Mouse (Mus musculus) liver, embryonic 14.5 days (tissue): ENCODE data around the gene Dner. TPM values are rescaled to one million over a fixed set of nuclear protein-coding genes. Genes with fewer than 3 reads are reported as not detected.

Experiments
- ATAC-seq: fragments of 200-750 bp; cut with Nextera tagmentation; 2 replicates; pipeline ENCODE4 v1.8.0; 2017; ENCODE audit warnings: moderate number of reproducible peaks, mild to moderate bottlenecking, moderate library complexity; ENCODE audit not compliant: insufficient read depth
- DNase-seq, 3 experiments: peaks; one replicate each; pipeline ENCODE4 v3.0.0-alpha.2; 2012 to 2013; ENCODE audit warnings: low read depth in 3 of 3, low spot score in 3 of 3
- H3K27ac ChIP-seq: fragments of 300-500 bp; sonication (generic); 2 replicates; pipeline ENCODE4 v1.5.1; 2014; ENCODE audit warnings: moderate library complexity, mild to moderate bottlenecking, control low read depth, inconsistent platforms
- H3K27me3 ChIP-seq: fragments of 300-500 bp; sonication (generic); 2 replicates; pipeline ENCODE4 v1.6.1; 2014; ENCODE audit warnings: mild to moderate bottlenecking, low read length, moderate library complexity; ENCODE audit not compliant: control insufficient read depth, insufficient read depth
- H3K36me3 ChIP-seq: fragments of 300-500 bp; sonication (generic); replicated peaks from 2 replicates; pipeline ENCODE4 v1.6.1; 2014; ENCODE audit warnings: low read depth; ENCODE audit not compliant: control insufficient read depth, insufficient read depth
- H3K4me1 ChIP-seq, 2 experiments: fragments of 200-500 bp in 1 of 2; fragments of 300-500 bp in 1 of 2; sonication (generic) in 1 of 2; replicated peaks; 2 replicates each; pipeline ENCODE4 v1.6.1; 2012 to 2014; ENCODE audit warnings: antibody characterized with exemption in 1 of 2, inconsistent platforms in 1 of 2, low read length in 1 of 2; ENCODE audit not compliant: control insufficient read depth in 2 of 2, insufficient read depth in 2 of 2
- H3K4me2 ChIP-seq: fragments of 300-500 bp; sonication (generic); 2 replicates; pipeline ENCODE4 v1.6.1; 2014; ENCODE audit warnings: low read depth, mild to moderate bottlenecking, control low read depth, moderate library complexity
- H3K4me3 ChIP-seq, 2 experiments: fragments of 200-500 bp in 1 of 2; fragments of 300-500 bp in 1 of 2; sonication (generic) in 1 of 2; 2 replicates each; pipeline ENCODE4 v1.5.1; 2012 to 2014; ENCODE audit warnings: low read depth in 2 of 2, low read length in 2 of 2, mild to moderate bottlenecking in 2 of 2, control low read depth in 1 of 2, inconsistent platforms in 1 of 2, moderate library complexity in 1 of 2; ENCODE audit not compliant: insufficient read depth in 1 of 2
- H3K9ac ChIP-seq: fragments of 300-500 bp; sonication (generic); replicated peaks from 2 replicates; pipeline ENCODE4 v1.6.1; 2014; ENCODE audit warnings: mild to moderate bottlenecking, control low read depth, moderate library complexity
- H3K9me3 ChIP-seq: fragments of 300-500 bp; sonication (generic); 2 replicates; pipeline ENCODE4 v1.6.1; 2016; ENCODE audit warnings: low read length, mixed read lengths; ENCODE audit not compliant: control insufficient read depth
- CTCF ChIP-seq: IDR thresholded peaks from 2 replicates; pipeline ENCODE4 v1.5.1; 2016; ENCODE audit warnings: antibody characterized with exemption, low read depth, control low read depth
- EP300 ChIP-seq: IDR thresholded peaks from 2 replicates; pipeline ENCODE4 v1.6.1; 2016; ENCODE audit warnings: antibody characterized with exemption, low read depth
- WGBS: fragments of 180-500 bp; shearing (Covaris S2); extraction: QIAGEN DNeasy Blood & Tissue Kit; methylation state at CpG from one replicate; pipeline ENCODE4 v1.1.7; 2014; ENCODE audit not compliant: insufficient replicate concordance; 5-methylcytosine and 5-hydroxymethylcytosine counted together
- polyA plus RNA-seq, 2 experiments: library from polyadenylated mRNA; depleted of rRNA in 1 of 2; stranded (reverse) in 1 of 2; unstranded in 1 of 2; fragments of >200 nt; fragmentation: Nextera tagmentation in 1 of 2; extraction: Ambion mirVana in 1 of 2; gene quantifications; 2 replicates each; pipeline versions ENCODE4 v1.2.1 to v1.2.3; 2012 to 2014

Dner gene
- polyA plus RNA-seq, 2 experiments: 0.02 TPM; not detected in 1

DNA sequence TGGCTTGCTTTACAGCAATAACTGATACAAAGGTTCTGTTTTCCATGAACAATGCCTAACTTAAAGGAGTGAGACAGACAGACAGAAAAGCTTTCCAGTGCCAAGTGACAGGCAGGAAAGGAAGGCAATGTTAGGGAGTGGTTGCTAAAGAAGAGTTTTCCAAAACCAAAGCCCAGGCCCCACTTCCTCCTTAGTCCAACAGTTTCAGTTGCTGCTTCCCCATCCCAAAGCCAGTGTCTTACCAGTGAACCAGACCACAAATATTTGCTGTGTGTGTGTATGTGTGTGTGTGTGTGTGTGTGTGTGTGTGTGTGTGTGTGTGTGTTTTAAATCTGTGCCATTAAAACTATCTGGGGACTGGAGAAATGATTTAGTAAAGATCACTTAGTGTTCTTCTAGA lies 258.5 kb downstream of the Dner start:
- Histone ChIP-seq H3K4me1 (no peaks in the 10 kb centered on the region), H3K9ac (no peak overlapping the region), H3K9me3 (no peaks in the 10 kb centered on the region), H3K4me2 (no peak overlapping the region), H3K4me3 (no peak overlapping the region), H3K36me3 (no peaks in the 10 kb centered on the region), H3K27me3 (no peaks in the 10 kb centered on the region), H3K27ac (no peak overlapping the region)
- TF ChIP-seq EP300 (no peak), CTCF (no peak)
- ATAC-seq (no peak), DNase-seq (no peak)

DNA sequence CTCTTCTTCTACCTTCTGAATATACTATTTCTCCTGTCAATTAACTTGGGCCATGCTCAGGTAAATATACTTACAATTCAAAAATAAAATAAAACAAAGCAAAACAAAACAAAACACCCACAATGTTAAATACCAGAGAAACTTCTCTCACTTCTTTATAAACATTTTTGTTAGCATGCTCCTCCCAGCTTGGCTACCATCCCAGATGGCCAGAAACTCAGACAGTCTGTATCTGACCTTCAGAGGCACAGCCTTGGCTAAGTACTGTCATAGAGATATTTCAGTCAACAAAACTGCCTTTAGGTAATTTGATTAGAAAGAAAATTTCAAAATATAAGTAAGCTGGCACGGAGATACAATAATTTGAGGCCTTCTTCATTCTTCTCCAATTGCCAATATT lies 259.7 kb downstream of the Dner start:
- H3K36me3 ChIP-seq: no peaks in the 10 kb centered on the region
- TF ChIP-seq EP300 (no peak), CTCF (no peak)
- ATAC-seq (no peak), DNase-seq (no peak)
- H3K4me1 ChIP-seq: no peaks in the 10 kb centered on the region
- no peaks in the 10 kb centered on the region for H3K27me3 ChIP-seq
- 30% methylated on average over 1 of the region's 1 CpGs for WGBS
- H3K9ac ChIP-seq: no peak overlapping the region
- no peak overlapping the region for H3K27ac ChIP-seq
- H3K4me3 ChIP-seq: no peak overlapping the region
- no peak overlapping the region for H3K4me2 ChIP-seq
- H3K9me3 ChIP-seq: no peaks in the 10 kb centered on the region

DNA sequence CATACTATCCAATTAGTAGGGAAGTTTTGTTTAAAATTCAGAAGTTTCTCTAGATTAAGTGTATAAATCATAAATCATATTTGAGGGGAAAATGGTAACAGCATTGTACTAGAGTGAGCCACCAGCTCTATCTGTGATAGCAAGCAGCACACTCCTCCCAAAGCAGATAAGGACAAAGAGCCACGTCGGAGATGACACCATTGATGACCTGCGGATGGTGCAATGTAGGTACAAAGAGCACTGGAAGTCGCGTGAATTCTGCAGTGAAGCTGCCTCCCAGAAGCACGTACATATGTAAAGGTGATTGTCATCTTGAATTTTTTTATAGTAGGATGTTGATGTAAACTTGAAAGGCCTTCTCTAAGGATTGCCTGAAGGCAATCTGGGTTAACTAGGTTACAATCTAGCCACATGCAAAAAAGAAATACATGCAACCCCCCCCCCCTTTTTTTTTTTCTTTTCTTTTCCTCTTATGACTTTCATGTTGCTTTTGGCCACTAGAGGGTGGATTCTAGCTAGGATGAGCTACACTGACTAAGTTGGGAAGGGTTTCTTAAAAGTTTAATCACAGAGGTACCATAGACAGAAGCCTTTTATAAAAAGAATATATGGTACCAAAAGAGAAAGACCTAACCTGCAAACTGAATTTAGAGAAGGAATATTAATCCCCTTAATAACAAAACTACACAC lies 262.6 kb downstream of the Dner start:
- Histone ChIP-seq H3K9ac (no peak overlapping the region), H3K4me2 (no peak overlapping the region), H3K4me1 (no peaks in the 10 kb centered on the region), H3K9me3 (no peaks in the 10 kb centered on the region), H3K27me3 (no peaks in the 10 kb centered on the region), H3K27ac (no peak overlapping the region), H3K36me3 (no peaks in the 10 kb centered on the region), H3K4me3 (no peak overlapping the region)
- TF ChIP-seq CTCF: no peak
- TF ChIP-seq EP300: no peak
- 59% methylated on average over 6 of the region's 6 CpGs for WGBS
- no peak for DNase-seq
- ATAC-seq: no peak

DNA sequence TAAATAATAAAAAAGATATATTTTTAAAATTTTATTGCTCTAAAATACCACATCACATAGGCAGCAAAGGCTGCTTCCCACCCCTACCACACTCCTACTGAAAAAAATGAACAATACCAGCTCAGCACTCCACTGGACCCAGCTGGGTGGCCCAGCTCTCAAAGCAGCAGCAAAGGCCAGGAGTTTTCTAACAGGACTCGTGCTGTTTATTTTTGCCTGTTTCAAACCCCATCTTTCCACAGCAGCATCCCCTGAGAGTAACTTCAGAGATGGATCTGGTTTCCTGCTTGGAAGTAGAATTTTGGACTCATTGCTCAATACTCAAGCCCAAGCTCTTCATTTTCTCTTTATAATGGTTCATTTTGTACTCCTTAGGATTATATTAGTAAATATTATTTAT lies 263.7 kb downstream of the Dner start:
- no peaks in the 10 kb centered on the region for H3K4me1 ChIP-seq
- no peaks in the 10 kb centered on the region for H3K27me3 ChIP-seq
- H3K36me3 ChIP-seq: no peaks in the 10 kb centered on the region
- TF ChIP-seq CTCF (no peak), EP300 (no peak)
- no peak overlapping the region for H3K27ac ChIP-seq
- no peak overlapping the region for H3K9ac ChIP-seq
- DNase-seq: no peak
- H3K4me2 ChIP-seq: no peak overlapping the region
- 45% methylated on average over 1 of the region's 1 CpGs for WGBS
- H3K4me3 ChIP-seq: no peak overlapping the region
- ATAC-seq: no peak
- no peaks in the 10 kb centered on the region for H3K9me3 ChIP-seq

DNA sequence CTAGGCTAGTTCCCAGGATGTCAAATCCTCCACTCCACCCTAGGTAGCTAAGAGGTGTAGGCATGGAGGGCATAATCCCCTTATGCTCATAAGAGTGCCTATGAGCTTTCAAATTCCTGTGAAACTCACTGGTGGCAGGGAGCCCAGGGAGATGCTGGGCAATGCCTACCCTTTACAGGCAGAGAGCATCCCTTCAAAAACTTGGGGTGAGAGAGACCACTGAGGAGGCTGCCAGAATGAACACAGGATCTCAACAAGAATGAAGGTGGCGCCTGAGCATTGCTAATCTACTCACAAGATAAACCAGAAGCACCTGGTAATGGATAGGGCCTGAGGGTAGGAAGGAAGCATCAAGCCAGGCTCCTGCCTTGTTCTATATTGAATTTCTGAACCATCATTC lies 267.7 kb downstream of the Dner start:
- Histone ChIP-seq H3K4me2 (no peak overlapping the region), H3K9me3 (no peaks in the 10 kb centered on the region), H3K9ac (no peak overlapping the region), H3K27me3 (no peaks in the 10 kb centered on the region), H3K27ac (no peak overlapping the region), H3K4me3 (no peak overlapping the region), H3K4me1 (no peaks in the 10 kb centered on the region), H3K36me3 (no peaks in the 10 kb centered on the region)
- TF ChIP-seq EP300 (no peak), CTCF (no peak)
- DNase-seq (no peak), ATAC-seq (no peak)
- WGBS: 37% methylated on average over 1 of the region's 1 CpGs
